Mouse (Mus musculus) lung, adult 10 weeks (tissue): Measurements from ENCODE around the gene Olfr149. TPM values are rescaled to one million over a fixed set of nuclear protein-coding genes. Genes with fewer than 3 reads are reported as not detected.

Experiments used
- polyA plus RNA-seq: library from polyadenylated mRNA; stranded (reverse); fragments of 350-450 nt; fragmentation: Illumina TruSeq; extraction: RNeasy Lipid Tissue Mini Kit (QIAGEN cat#74804); gene quantifications from one replicate; pipeline ENCODE4 v1.2.3, GENCODE M21; 2014; ENCODE audit warnings: low read depth, low replicate concordance; ENCODE audit not compliant: insufficient read depth

Olfr149 gene
- not detected for polyA plus RNA-seq

GRCm38 (mm10) chr9:39707017-39707416 lies at the start of gene Olfr149:
Olfr149 (minus strand) TSS chr9:39707117.

GRCm38 (mm10) chr9:39745949-39746348 lies 39.0 kb upstream of the Olfr149 start, which contains the start of gene Olfr967:
Olfr967 (plus strand) TSS chr9:39746249.

GRCm38 (mm10) chr9:39730678-39731077 lies 23.8 kb upstream of the Olfr149 start, which contains the start of gene Olfr150:
Olfr150 (plus strand) TSS chr9:39730978.

GRCm38 (mm10) chr9:39711053-39711452 lies 4.1 kb upstream of the Olfr149 start, which contains the start of gene Olfr965:
Olfr965 (plus strand) TSS chr9:39711353.

GRCm38 (mm10) chr9:39666905-39667304 lies 40.0 kb downstream of the Olfr149 start, which contains the start of gene Olfr963:
Olfr963 (plus strand) TSS chr9:39667205.

Other genes with a start within 250 kb of the Olfr149 start
- not detected for gene Olfr955, start 235.2 kb downstream of the Olfr149 start, polyA plus RNA-seq
- not detected for gene Olfr44, start 213.1 kb downstream of the Olfr149 start, polyA plus RNA-seq
- gene Olfr957, start 191.3 kb downstream of the Olfr149 start, polyA plus RNA-seq: not detected
- gene Olfr958, start 153.1 kb downstream of the Olfr149 start, polyA plus RNA-seq: not detected
- gene Olfr959, start 131.5 kb downstream of the Olfr149 start, polyA plus RNA-seq: not detected
- gene AW551984, start 102.7 kb downstream of the Olfr149 start, polyA plus RNA-seq: 0.23 TPM
- not detected for gene Olfr148, start 96.5 kb downstream of the Olfr149 start, polyA plus RNA-seq
- not detected for gene Olfr960, start 85.7 kb downstream of the Olfr149 start, polyA plus RNA-seq
- not detected for gene Olfr961, start 62.0 kb downstream of the Olfr149 start, polyA plus RNA-seq
- not detected for gene Olfr963, start 39.9 kb downstream of the Olfr149 start, polyA plus RNA-seq
- gene Olfr965, start 4.2 kb upstream of the Olfr149 start, polyA plus RNA-seq: not detected
- gene Olfr150, start 23.9 kb upstream of the Olfr149 start, polyA plus RNA-seq: not detected
- gene Olfr967, start 39.1 kb upstream of the Olfr149 start, polyA plus RNA-seq: not detected
- not detected for gene Olfr968, start 76.1 kb upstream of the Olfr149 start, polyA plus RNA-seq
- not detected for gene Olfr969, start 83.8 kb upstream of the Olfr149 start, polyA plus RNA-seq
- not detected for gene Olfr970, start 101.7 kb upstream of the Olfr149 start, polyA plus RNA-seq
- not detected for gene Olfr971, start 129.8 kb upstream of the Olfr149 start, polyA plus RNA-seq
- not detected for gene Olfr972, start 159.3 kb upstream of the Olfr149 start, polyA plus RNA-seq
- not detected for gene Olfr229, start 200.2 kb upstream of the Olfr149 start, polyA plus RNA-seq
- not detected for gene Olfr974, start 230.4 kb upstream of the Olfr149 start, polyA plus RNA-seq
- gene Olfr975, start 244.9 kb upstream of the Olfr149 start, polyA plus RNA-seq: not detected